Mouse (Mus musculus) thymus, adult 2 months (tissue): Measurements from ENCODE around the gene Spata31d1d.

ENCODE experiments used
- CTCF ChIP-seq: fragments of 200-500 bp; IDR thresholded peaks from 2 replicates; pipeline ENCODE4 v1.5.1; 2012; ENCODE audit warnings: mild to moderate bottlenecking, control low read depth, low read length, moderate library complexity, borderline replicate concordance; ENCODE audit not compliant: control insufficient read depth, poor library complexity, insufficient read depth; ENCODE audit errors: extremely low read depth
- POLR2A ChIP-seq: fragments of 200-500 bp; IDR thresholded peaks from 2 replicates; pipeline ENCODE4 v1.6.1; 2012; ENCODE audit warnings: mild to moderate bottlenecking, low read length, control low read depth, moderate library complexity; ENCODE audit not compliant: control insufficient read depth, poor library complexity, insufficient read depth; ENCODE audit errors: extremely low read depth

GRCm38 (mm10) chr13:59739397-59739796 is 7.8 kb upstream of the Spata31d1d start:
- no peak for TF ChIP-seq CTCF
- no peak for TF ChIP-seq POLR2A
